Mouse (Mus musculus): ENCODE results near the gene Bud13. TPM values are rescaled to one million over a fixed set of nuclear protein-coding genes. Genes with fewer than 3 reads are reported as not detected.

Bud13 gene
- polyA plus RNA-seq (2021; fragmentation: Nextera tagmentation): 7.4 and 9.3 TPM in 2 replicates
- long read RNA-seq, experiment 1, transcript Bud13-201 (10 exons, 2,539 nt): major isoform, 7 of 13 reads
- long read RNA-seq, experiment 1, partial matches to known transcripts: 6 of 13 reads
- long read RNA-seq, experiment 1, other reads (novel, unspliced or antisense): 0 of 13 reads
- long read RNA-seq, experiment 2, transcript Bud13-201 (10 exons, 2,539 nt): major isoform, 53 of 64 reads
- long read RNA-seq, experiment 2, partial matches to known transcripts: 4 of 64 reads
- long read RNA-seq, experiment 2, other reads (novel, unspliced or antisense): 7 of 64 reads

DNA sequence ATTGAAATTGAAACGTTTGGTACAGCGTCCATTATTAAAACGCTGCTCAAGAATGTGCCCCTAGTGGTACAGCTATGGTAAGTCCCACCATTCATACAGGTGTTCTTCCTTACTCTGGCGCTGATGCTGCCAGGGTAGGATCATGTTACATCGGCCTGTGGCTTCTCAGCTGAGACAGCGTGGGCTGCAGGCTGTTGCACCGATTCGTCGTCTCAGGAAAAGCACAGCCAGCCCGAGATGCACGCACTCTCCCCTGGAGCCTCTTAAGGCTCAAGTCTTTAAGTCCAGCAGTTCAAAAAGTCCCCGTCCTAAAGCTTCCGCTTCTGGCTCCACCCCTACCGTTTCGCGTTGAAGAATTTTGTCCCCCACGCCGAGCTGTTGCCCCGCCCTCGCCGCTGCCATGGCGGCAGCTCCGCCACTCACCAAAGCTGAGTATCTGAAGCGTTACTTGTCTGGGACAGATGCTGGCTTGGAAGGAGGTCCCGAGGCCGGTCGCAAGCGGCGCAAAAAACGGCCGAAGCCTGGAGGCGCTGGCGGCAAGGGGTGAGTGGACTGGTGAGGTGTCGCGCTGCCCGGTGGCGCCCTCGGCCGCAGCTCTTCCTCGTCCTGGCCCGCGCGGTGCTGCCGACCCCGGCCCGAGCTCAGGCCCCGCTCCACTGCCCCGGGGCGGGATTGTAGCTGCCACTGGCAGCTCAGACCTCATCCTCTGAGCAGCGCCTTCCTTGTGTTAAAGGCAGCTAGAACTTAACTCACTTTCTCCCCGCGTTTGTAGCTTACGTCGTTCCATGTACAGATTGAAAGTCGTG lies at the start of gene Bud13:
TSS of gene Bud13 (plus strand) at position 378 of the 806 bp plus-strand sequence.

DNA sequence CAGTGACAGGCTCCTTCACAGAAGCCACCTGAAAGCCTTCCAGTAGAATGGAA lies 47.4 kb upstream of the Bud13 start, which contains the start of gene Apoc3:
TSS of gene Apoc3 (minus strand) at position 41 of the 53 bp plus-strand sequence.

DNA sequence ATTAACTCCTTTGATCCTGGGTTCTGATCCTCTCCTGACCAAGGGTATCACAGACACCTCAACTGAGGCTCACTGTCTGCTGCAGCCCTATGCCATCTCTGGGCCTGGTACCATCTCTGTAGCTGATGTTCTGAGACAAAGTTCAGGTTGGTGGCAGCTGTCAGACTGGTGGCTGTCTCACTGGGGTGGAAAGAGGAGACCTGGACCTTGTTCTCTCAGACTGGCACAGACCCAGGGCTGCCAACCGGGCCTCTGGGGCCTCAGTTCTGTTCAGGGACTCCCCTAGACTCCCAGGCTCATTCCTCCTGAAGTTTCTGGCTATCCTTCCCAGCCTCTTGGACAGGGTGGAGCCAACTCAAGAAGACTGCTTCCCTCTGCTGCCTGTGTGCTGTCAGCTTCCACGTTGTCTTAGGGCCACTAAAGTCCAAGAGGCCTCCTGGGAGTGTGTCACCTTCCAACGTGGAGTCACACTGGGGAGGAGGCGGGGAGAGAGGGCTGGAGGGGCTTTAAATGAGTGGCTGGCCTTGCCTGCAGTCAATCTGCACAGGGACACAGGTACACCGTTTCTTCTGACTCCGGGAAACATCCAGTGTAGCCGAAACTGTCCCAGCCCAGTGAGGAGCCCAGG lies 42.2 kb upstream of the Bud13 start, which contains the start of gene Apoa4:
TSS of gene Apoa4 (plus strand) at position 171 of the 628 bp plus-strand sequence.

DNA sequence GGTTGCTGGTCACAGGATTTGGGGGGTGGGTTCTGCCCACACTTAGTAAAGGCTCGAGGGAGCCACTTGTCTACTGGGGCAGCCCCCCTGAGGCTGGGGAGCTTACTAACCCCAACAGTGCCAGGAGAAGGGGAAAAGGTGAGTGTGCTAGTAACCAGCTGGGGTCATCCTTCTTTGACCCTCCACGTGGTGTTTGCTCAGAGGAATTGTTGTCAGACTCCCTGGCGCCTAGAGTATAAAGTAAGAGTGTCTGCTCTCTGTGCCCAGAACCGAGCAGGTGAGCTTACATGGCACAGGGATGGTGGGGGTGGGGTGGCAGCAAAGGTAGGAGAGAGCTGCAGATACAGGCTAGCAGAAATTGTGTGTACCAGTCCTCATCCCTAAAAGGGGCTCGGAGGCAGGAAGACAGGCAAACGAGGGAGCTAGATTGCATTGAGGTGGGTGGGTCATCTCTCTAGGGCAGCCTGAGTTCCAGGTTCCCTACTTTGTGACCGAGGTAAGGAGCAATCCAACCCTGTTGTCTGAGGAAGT lies 14.4 kb upstream of the Bud13 start, which contains the start of gene Apoa5:
TSS of gene Apoa5 (plus strand) at position 291 of the 531 bp plus-strand sequence.

DNA sequence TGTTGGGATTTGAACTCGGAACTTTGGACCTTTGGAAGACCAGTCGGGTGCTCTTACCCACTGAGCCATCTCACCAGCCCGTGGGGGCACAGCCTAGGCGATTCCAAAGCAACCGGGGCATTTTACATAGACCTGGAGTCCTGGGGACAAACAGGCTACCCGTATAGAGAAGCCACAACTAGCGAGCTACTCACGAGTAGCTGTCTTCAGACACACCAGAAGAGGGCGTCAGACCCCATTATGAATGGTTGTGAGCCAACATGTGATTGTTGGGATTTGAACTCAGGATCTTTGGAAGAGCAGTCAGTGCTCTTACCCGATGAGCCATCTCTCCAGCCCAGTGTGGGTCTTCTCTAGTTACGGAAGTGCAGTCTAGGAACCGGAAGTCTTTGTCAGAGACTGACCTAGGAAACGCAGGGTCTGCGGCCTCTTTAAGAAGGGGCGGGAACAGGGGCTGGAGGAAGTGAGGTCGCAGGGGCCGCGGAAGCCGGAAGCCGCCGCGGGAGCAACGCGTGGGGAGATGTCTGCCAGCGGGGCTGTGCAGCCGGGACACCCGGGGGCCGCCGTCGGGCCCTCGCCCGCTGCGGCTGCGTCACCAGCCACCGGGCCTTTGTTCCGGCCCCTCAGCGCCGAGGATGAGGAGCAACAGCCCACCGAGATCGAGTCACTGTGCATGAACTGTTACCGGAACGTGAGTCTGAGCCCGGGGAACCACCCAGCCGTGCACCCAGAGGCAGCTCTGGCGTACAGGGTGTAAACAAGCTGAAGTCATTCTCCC lies 9.9 kb upstream of the Bud13 start, which contains the start of gene Zpr1:
TSS of gene Zpr1 (plus strand) at position 388 of the 778 bp plus-strand sequence.

DNA sequence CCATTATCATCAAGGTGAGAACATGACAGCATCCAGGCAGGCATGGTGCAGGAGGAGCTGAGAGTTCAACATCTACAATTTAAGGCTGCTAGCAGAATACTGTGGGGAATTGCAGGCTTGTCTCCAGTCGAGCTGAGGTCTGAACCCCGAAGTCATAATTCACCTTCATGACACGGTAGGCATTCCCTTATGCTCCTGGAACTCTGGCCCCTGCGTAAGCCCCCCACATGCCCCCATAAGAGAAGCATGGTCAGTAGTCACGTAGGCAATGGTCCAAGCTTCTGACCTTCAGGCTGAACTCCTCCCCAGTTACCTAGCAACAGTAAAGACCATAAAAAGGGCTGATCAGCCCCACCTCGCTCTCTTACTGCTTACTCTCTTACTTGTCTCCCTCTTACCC lies 37.1 kb downstream of the Bud13 start, which contains the start of gene 4931429L15Rik:
TSS of gene 4931429L15Rik (minus strand) at position 101 of the 400 bp plus-strand sequence.

Other genes starting within 250 kb of the Bud13 start
- 1.4 and 1.6 TPM in 2 replicates for gene Apoa1, start 54.4 kb upstream of the Bud13 start, polyA plus RNA-seq (2021; fragmentation: Nextera tagmentation)
- gene Apoc3, start 47.4 kb upstream of the Bud13 start, polyA plus RNA-seq (2021; fragmentation: Nextera tagmentation): 2.2 and 2.8 TPM in 2 replicates
- not detected in 2 replicates for gene Apoa4, start 42.3 kb upstream of the Bud13 start, polyA plus RNA-seq (2021; fragmentation: Nextera tagmentation)
- gene Apoa5, start 14.4 kb upstream of the Bud13 start, polyA plus RNA-seq (2021; fragmentation: Nextera tagmentation): not detected in 2 replicates
- gene Zpr1, start 9.9 kb upstream of the Bud13 start, polyA plus RNA-seq (2021; fragmentation: Nextera tagmentation): 33.6 and 39.5 TPM in 2 replicates
- gene 4931429L15Rik, start 37.0 kb downstream of the Bud13 start, polyA plus RNA-seq (2021; fragmentation: Nextera tagmentation): 0.06 and 0.09 TPM in 2 replicates

Data from layer of hippocampus, adult 6 months (tissue).